Mouse (Mus musculus) ES-E14 (cell line): ENCODE measurements at regions not wholly inside any gene's neighbourhood (a gene's known extent, or its start where the extent isn't known, plus 50 kb on each side); places are given as distances from the start of the nearest gene placed in this dataset.

Experiments used
- DNase-seq: peaks from one replicate; pipeline ENCODE4 v3.0.0-alpha.2; 2013; ENCODE audit warnings: low read depth, low spot score
- H3K27ac ChIP-seq: 2 replicates; pipeline ENCODE4 v1.5.1; 2012; ENCODE audit warnings: low read depth, mild to moderate bottlenecking, low read length, moderate library complexity, mixed read lengths; ENCODE audit not compliant: poor library complexity, insufficient read depth, severe bottlenecking
- H3K36me3 ChIP-seq: 2 replicates; pipeline ENCODE4 v1.6.1; 2012; ENCODE audit warnings: mild to moderate bottlenecking, low read length, moderate library complexity, mixed read lengths; ENCODE audit not compliant: control insufficient read depth, poor library complexity, insufficient read depth, severe bottlenecking
- H3K4me1 ChIP-seq, 2 experiments: fragments of 150-350 bp in 1 of 2; sonication (generic) in 1 of 2; 2 replicates each; pipeline ENCODE4 v1.6.1; 2012; ENCODE audit warnings: low read length in 2 of 2, mild to moderate bottlenecking in 1 of 2, mixed read lengths in 1 of 2; ENCODE audit not compliant: control insufficient read depth in 2 of 2, insufficient read depth in 2 of 2, poor library complexity in 1 of 2
- H3K4me3 ChIP-seq, 2 experiments: fragments of 150-350 bp in 1 of 2; sonication (generic) in 1 of 2; 2 replicates each; pipeline ENCODE4 v1.5.1; 2012; ENCODE audit warnings: low read length in 2 of 2, low read depth in 1 of 2, mild to moderate bottlenecking in 1 of 2, mixed read lengths in 1 of 2; ENCODE audit not compliant: insufficient read depth in 1 of 2, poor library complexity in 1 of 2, severe bottlenecking in 1 of 2
- H3K9ac ChIP-seq: 2 replicates; pipeline ENCODE4 v1.6.1; 2012; ENCODE audit warnings: low read depth, mild to moderate bottlenecking, low read length, mixed read lengths; ENCODE audit not compliant: poor library complexity, insufficient read depth, severe bottlenecking
- H3K9me3 ChIP-seq: fragments of 150-350 bp; sonication (generic); 2 replicates; pipeline ENCODE4 v1.6.1; 2012; ENCODE audit warnings: low read depth, mild to moderate bottlenecking, low read length; ENCODE audit not compliant: control insufficient read depth, insufficient read depth
- CHD2 ChIP-seq: IDR thresholded peaks from 2 replicates; pipeline ENCODE4 v1.6.1; 2014; ENCODE audit warnings: mild to moderate bottlenecking, low read depth, low read length, inconsistent platforms
- HCFC1 ChIP-seq: IDR thresholded peaks from 2 replicates; pipeline ENCODE4 v1.6.1; 2012; ENCODE audit warnings: low read length, inconsistent platforms, borderline replicate concordance; ENCODE audit not compliant: insufficient read depth
- MAFK ChIP-seq: IDR thresholded peaks from 2 replicates; pipeline ENCODE4 v1.6.1; 2014; ENCODE audit warnings: mild to moderate bottlenecking, low read depth, low read length, inconsistent platforms; ENCODE audit not compliant: insufficient read depth
- ZC3H11A ChIP-seq: IDR thresholded peaks from 2 replicates; pipeline ENCODE4 v1.6.1; 2012; ENCODE audit warnings: low read depth, mild to moderate bottlenecking, inconsistent platforms, low read length, borderline replicate concordance
- ZNF384 ChIP-seq: IDR thresholded peaks from 2 replicates; pipeline ENCODE4 v1.6.1; 2012; ENCODE audit warnings: low read depth, low read length, inconsistent platforms
- in situ Hi-C, 2 experiments: fragments of 600-800 bp; cut with MboI; formaldehyde crosslinking; loops; one replicate each; pipeline ENCODE4 v1.15.1; 2025; ENCODE audit warnings: low sequenced_read_pairs in 2 of 2, inconsistent platforms in 1 of 2; ENCODE audit not compliant: unreplicated experiment in 2 of 2

GRCm38 (mm10) chr17:84865158-84865557 is 74.6 kb upstream of the Lrpprc start:
- H3K9me3 ChIP-seq: no peaks in the 10 kb centered on the region
- TF ChIP-seq CHD2 (no peak), HCFC1 (no peak), MAFK (no peak), ZNF384 (no peak), ZC3H11A (no peak)
- no peak overlapping the region for H3K4me3 ChIP-seq
- no peaks in the 10 kb centered on the region for H3K4me1 ChIP-seq
- H3K27ac ChIP-seq: no peak overlapping the region
- H3K36me3 ChIP-seq: no peaks in the 10 kb centered on the region
- in situ Hi-C loops: no loop called here
- H3K9ac ChIP-seq: no peak overlapping the region
- no peak for DNase-seq

- in situ Hi-C loops: no loop called here
- no peaks in the 10 kb centered on the region for H3K36me3 ChIP-seq
- no peak for TF ChIP-seq HCFC1
- TF ChIP-seq MAFK: no peak
- no peak for TF ChIP-seq ZC3H11A
- TF ChIP-seq ZNF384: no peak
- no peak for TF ChIP-seq CHD2
- H3K9ac ChIP-seq: no peak overlapping the region
- no peak for DNase-seq
- H3K4me3 ChIP-seq: no peak overlapping the region
- no peaks in the 10 kb centered on the region for H3K4me1 ChIP-seq
- H3K9me3 ChIP-seq: no peaks in the 10 kb centered on the region
- no peak overlapping the region for H3K27ac ChIP-seq
Observed at GRCm38 (mm10) chr17:84865566-84865965, 75.0 kb upstream of the Lrpprc start.

GRCm38 (mm10) chr17:84869074-84869722 is 78.6 kb upstream of the Lrpprc start:
- no peak overlapping the region for H3K4me3 ChIP-seq
- in situ Hi-C loops: no loop called here
- TF ChIP-seq HCFC1: no peak
- no peak for TF ChIP-seq ZC3H11A
- no peak for TF ChIP-seq CHD2
- no peak for TF ChIP-seq ZNF384
- TF ChIP-seq MAFK: no peak
- no peaks in the 10 kb centered on the region for H3K36me3 ChIP-seq
- H3K9ac ChIP-seq: no peak overlapping the region
- H3K27ac ChIP-seq: no peak overlapping the region
- DNase-seq: no peak
- H3K9me3 ChIP-seq: no peaks in the 10 kb centered on the region
- peaks cover 0 to 2% of the 10 kb centered on the region in 2 experiments; a peak in 1 of 4 replicates for H3K4me1 ChIP-seq

GRCm38 (mm10) chr17:84873554-84873953 is 83.0 kb upstream of the Lrpprc start:
- TF ChIP-seq MAFK: no peak
- no peak for TF ChIP-seq ZC3H11A
- no peak for TF ChIP-seq ZNF384
- TF ChIP-seq CHD2: no peak
- no peak for TF ChIP-seq HCFC1
- H3K4me3 ChIP-seq: no peak overlapping the region
- H3K36me3 ChIP-seq: no peaks in the 10 kb centered on the region
- DNase-seq: no peak
- peaks cover 2 to 3% of the 10 kb centered on the region in 2 experiments; a peak in 3 of 4 replicates for H3K4me1 ChIP-seq
- no peak overlapping the region for H3K9ac ChIP-seq
- in situ Hi-C loops: no loop called here
- no peaks in the 10 kb centered on the region for H3K9me3 ChIP-seq
- H3K27ac ChIP-seq: no peak overlapping the region

GRCm38 (mm10) chr17:84874494-84874893 is 82.0 kb upstream of the Ppm1b start:
- Histone ChIP-seq H3K9me3 (no peaks in the 10 kb centered on the region), H3K36me3 (no peaks in the 10 kb centered on the region), H3K4me3 (no peak overlapping the region), H3K27ac (no peak overlapping the region), H3K4me1 (peaks cover 3 to 5% of the 10 kb centered on the region in 2 experiments; a peak in 3 of 4 replicates), H3K9ac (no peak overlapping the region)
- TF ChIP-seq MAFK (no peak), CHD2 (no peak), HCFC1 (no peak), ZNF384 (no peak), ZC3H11A (no peak)
- in situ Hi-C loops: no loop called here
- no peak for DNase-seq
